Mouse (Mus musculus) regulatory T cell (primary cell): Measurements from ENCODE around the gene Rmdn2.

Source experiments
- in situ Hi-C: fragments of 300-600 bp; cut with MboI, MseI; formaldehyde crosslinking; loops from one replicate; pipeline ENCODE4 v1.15.1; 2025; ENCODE audit warnings: high pct_unique_total_duplicates

Gene Rmdn2

DNA sequence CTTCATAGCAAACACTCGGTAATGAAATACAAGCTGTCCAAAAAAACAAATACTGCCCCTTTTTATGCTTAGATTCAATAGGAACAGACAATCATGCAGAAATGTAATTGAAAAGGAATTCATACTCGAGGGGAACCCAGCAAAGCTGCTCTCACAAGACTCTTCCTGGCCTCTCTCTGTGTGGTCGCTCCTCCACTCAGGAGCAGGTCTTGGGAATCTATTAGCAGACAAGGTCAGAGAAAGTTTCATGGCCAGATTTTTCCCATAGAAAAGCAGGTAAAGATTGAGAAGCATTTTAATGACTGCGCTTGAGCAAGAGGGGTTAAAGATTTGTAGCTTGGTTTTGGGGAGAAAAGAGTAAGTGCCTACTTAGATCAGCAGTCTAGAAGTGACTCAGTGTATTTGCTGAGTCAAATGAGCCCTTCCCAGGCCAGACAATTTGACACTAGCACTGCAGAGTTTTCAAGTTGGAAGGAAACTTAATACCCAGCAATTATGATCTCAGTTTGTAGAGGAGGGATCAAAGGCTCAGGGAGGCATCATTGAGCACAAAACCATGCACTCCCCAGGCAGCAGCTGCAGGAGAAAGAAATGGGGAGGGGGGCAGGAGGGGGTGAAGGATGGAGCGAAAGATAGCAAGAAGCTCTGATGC lies 127.3 kb downstream of the Rmdn2 start:
- in situ Hi-C loops: no loop called here

DNA sequence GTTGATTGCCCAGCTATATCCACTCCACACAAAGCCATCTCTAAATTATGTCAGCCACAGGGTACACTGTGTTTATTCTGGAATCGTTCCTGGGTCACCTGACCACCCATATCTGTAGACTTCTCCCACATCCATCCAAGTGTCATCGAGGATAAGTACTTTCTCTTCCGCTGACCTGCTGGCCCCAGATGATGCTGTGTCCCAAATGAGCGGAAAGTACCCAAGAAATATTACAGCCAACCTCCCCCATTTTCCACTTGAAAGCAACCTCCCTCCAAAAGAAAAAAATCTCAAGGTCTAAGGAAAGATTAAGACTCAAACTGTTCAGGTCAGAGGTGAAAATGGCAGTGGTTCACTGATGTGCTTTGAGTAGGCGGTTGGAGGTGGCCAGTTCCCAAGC lies 131.0 kb downstream of the Rmdn2 start:
- in situ Hi-C loops: no loop called here
